Mouse (Mus musculus) CD4-positive, CD25-positive, alpha-beta regulatory T cell, adult 4 months (primary cell): ENCODE data around the gene Kif11. TPM values are rescaled to one million over a fixed set of nuclear protein-coding genes. Genes with fewer than 3 reads are reported as not detected.

Source experiments
- ATAC-seq: one replicate; pipeline ENCODE4 v1.8.0; 2017
- polyA plus RNA-seq, 2 experiments: library from polyadenylated mRNA; unstranded; fragments of 100-300 nt; shearing (Covaris generic); gene quantifications; one replicate each; pipeline ENCODE4 v1.2.1; 2017

Kif11 gene
- 1 to 10 TPM; 3.0 to 6.9 TPM for polyA plus RNA-seq

DNA sequence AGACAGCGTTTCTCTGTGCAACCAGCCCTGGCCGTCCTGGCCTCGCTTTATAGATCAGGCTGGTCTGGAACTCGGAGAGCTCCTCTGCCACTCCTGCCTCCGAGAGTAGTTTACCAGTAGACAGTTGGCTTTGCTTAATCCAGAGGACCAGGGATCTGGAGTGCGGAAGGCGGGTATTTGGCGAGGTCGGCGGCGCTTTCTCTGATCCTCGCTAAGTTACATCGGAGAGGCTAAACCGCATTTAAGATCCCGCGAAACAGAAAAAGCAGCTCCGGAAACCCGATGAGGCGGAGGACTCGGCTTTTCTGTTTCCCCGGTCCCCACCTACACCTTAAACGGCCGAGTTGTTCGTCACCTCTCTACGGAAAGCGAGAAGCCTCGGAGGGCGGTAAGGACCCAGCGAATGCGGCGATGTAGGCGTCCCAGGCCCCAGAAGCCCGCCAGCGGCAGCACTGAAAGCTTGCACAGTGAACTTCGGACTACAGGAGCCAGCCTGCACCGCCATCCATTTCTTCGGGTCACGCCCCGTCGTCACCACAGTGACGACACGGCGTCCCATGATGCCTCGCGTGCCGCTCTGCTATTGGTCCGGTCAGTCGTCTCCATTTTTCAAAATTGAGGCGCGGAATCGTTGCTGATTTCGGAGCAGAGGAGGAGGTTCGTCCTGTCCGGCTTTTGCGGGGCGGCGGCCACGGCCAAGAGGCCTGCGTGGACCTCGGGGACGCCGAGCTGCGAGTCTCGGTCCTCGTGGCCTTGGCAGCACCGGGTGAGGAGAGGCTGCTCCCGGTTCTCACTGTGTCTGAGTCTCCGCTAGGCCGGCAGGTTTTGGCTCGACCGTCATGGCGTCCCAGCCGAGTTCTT, at the start of gene Kif11:
Gene Kif11, plus strand, starts transcription at position 649 of the 861 bp plus-strand sequence.
- ATAC-seq, result peak; percentile 94

DNA sequence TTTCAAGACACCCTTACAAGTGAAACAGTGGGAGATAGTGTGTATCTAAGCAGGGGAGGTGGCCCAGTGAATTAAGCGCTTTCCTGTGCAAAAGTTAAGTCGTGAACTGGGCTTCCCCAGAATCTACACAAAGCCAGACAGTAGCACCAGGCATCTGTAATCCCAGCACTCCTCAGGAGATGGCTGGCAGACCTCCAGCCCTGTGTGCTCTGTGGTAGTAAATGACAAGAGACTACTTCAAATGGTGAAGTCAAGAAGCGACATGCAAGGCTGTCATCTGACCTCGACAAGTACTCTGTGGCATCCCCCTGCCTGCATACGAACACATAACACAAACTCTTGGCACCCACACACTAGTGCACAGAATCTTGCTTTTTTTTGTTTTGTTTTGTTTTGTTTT, 49.0 kb upstream of the Kif11 start:
- ATAC-seq, result no peak

DNA sequence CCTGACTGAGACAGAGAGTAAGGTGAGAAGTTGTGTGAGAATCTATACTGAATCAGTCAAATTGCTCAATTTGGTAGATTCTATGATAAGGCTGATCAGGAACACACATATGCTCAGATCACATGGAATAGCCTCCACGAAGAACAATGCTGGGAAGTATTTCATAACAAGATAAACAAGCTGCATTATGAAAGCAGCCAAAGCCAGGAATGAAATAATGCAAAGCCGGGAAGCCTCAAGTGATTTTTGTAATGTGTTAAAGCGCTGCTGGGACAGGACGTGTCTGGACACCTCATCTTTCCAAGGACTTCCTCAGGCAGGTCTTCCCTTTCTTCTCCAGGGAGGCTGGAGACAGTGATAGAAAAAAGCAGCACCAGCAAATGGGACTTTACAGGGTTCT, 43.5 kb upstream of the Kif11 start:
- no peak for ATAC-seq

DNA sequence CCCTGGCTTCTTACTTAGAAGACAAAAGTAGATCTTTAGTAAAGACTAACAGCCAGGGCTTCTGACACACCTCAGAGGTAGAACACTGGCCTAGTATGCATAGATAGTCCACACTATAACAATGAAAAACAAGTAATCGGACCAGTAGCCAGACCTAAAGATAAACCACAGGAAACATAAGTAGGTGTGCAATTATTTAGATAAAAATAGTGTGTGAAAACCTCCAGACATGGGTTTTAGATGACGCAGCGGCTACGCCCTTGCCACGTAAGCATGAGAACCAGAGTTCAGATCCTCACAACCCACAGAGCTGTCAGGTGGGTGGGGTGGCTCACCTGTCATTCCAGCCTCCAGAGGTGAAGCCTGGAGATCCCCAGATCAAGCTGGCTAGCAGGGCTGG, 42.8 kb upstream of the Kif11 start:
- peak; percentile 51 for ATAC-seq

GRCm38 (mm10) chr19:37335392-37335791, 40.8 kb upstream of the Kif11 start:
- no peak for ATAC-seq

DNA sequence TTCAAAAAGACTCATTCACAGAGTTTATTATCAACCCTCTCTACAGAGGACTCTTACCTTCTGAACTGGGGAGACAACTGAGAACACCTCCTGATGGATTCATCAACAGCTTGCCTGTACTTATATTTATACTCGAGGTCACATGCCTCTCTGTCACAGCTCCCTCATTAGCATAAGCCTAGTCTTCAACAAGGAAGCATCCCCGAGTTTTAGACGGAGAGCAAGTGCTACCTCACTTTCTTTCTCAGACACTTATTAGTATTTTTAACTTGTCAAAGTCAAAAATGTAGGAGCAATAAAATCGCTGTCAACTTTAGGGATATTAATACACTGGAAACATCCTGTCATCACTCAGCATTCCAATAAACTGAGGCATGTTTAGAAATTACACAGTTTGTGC, 38.5 kb upstream of the Kif11 start, which contains the start of gene Ide:
Gene Ide, minus strand, starts transcription at position 101 of the 400 bp plus-strand sequence.
- no peak for ATAC-seq

DNA sequence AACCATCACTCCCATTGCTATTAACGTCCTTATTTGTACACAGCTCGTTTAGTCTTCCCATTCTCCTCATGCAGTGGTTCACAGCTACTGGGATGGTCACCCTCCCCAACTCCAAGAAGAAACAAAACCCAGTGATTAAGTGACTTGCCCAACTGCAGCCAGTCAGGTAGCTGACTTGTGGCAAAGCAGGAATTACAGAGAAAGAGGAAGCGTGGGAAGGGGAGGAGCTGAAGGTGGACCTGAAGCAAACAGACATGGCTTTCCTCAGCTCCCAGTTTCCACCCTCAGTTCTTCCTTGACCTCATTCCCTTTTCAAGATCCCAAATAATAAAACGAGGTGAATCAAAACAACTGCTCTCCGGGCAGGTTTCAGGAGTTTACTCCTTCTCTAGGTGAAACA, 35.7 kb upstream of the Kif11 start:
- ATAC-seq, result no peak

GRCm38 (mm10) chr19:37340931-37341330, 35.3 kb upstream of the Kif11 start:
- ATAC-seq, result no peak

DNA sequence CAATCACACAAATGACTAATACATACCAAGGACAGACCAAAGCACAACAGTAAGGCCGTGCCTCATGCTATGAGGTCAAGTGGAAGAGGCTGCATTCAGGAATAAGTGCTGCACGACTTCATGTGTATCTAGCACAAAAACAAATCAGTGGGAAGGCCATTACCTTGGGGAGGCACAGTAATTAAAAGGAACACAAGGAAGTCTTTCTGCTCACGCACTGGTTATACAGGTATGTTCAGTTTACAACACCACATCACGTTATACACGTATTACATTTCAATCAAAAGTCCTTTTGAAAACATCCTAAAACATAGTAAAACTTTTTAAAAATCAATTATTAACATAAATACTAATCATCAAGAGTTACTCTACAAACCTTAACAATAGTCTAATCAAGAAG, 32.3 kb upstream of the Kif11 start:
- ATAC-seq, result no peak

GRCm38 (mm10) chr19:37346258-37346657, 29.9 kb upstream of the Kif11 start:
- ATAC-seq, result no peak

- ATAC-seq, result no peak
Observed at GRCm38 (mm10) chr19:37348331-37348730, 27.9 kb upstream of the Kif11 start.

GRCm38 (mm10) chr19:37348952-37349351, 27.3 kb upstream of the Kif11 start:
- no peak for ATAC-seq

GRCm38 (mm10) chr19:37352756-37353155, 23.4 kb upstream of the Kif11 start:
- ATAC-seq, result no peak

- ATAC-seq, result no peak
Observed at GRCm38 (mm10) chr19:37353331-37353730, 22.9 kb upstream of the Kif11 start.

DNA sequence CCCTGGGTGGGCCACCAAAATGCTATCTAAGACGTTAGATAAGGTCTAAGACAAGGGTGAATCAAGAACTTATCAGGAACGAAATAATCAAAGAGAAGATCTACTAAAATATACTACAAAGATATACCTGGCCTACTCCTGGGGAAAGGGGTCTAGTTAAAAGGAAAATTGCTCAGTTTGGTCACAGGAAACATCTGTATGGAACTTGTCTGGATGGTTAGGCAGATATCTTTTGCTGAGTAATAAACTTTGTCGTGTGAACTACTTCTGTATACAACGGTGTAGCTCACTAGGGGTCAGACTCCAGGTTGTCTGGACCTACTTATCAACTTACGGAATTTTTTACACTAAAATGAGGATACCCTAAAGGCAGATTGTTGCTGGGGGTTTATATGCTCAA, 16.2 kb upstream of the Kif11 start:
- no peak for ATAC-seq

DNA sequence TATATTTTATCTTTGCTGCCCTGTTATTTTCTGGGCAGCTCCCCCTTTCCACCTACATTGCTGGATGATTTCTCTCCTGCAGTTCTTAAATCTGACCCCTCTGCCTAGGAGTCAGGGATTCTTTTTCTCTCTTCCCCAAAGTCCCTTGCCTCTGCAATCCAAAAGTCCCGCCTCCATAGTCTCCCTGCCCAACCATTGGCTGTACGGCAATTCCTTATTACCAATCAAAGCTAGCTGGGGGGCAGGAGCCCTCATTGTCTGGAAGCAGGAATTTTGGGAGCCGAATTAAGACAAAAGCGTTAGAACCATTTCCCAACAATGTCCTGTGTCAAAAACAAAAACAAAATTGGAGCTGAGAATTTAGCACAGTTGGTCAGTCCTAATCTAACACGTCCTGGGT, 13.7 kb upstream of the Kif11 start:
- ATAC-seq, result no peak

- ATAC-seq, result no peak
Observed at GRCm38 (mm10) chr19:37363128-37363939, 12.9 kb upstream of the Kif11 start.

DNA sequence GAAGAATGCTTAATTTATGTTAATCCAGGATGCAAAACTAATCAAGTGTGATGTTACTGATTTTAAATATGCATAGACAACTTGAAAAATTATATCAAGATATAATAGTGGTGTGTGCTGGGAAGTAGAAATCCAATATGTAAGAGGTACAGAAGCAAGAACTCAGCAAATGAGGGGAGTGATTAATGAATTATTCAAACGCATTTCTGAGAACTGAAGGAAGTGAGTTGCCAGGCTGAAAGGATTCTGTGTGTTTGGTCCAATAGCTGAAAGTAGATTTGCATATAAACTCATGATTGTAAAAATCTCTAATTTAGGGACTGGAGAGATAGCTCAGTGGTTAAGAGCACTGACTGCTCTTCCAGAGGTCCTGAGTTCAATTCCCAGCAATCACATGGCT, 7.2 kb upstream of the Kif11 start:
- no peak for ATAC-seq

DNA sequence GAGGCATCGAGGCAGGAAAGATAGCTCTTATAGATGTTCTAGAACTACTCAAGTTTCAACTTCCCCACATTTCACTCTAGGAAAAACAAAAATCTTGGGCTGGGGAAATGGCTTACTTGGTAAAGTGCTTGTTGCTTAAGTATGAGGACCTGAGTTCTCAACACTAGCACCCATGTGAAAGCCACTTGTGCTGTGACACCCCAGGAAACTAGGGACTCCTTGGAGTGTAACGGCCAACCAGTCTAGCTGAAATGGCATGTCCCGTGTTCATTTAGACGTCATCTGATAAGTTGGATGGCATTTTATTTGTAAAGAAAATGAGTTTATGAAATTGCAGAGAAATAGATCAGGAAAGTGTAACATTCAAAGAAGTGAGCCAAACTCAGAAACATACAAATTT, 6.3 kb upstream of the Kif11 start:
- no peak for ATAC-seq

- ATAC-seq, result peak; percentile 15
Observed at GRCm38 (mm10) chr19:37370356-37370755, 5.8 kb upstream of the Kif11 start.

DNA sequence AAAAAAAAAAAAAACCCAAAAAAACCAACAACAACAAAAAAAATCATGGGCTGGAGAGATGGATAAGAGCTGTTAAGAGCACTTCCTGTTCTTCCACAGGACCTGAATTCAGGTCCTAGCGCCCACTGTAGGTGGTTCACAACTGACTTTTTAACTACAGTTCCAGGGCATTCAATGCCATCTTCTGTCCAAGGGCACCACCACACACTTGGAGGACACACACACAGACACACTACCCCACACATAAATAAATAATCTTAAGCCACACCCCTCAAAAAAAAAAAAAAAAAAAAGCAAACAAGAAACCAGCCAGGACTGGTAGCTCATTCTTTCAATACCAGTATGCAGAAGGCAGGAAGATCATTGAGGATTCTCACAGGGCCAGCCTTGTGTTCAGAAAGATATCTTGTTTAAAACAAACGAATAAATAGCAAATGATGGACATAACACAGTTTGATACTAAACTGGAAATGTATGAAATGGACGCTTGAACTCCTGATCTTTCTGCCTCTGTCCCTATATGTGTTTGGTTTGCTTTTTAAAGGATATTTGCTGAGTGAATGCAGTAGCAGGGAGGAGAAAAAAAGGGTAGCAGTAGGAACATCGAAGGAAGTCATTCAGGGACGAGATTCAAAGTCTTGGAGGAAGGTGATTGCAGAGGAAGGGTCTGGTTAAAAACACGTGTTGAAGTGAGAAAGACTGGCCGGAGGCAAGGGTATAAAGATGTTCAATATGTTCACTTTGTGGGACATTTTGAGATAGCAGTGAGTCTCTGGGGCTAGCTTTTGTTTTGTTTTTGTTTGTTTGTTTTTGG, 1.1 kb upstream of the Kif11 start:
- no peak for ATAC-seq

GRCm38 (mm10) chr19:37376841-37377240, 638 bp downstream of the Kif11 start:
- no peak for ATAC-seq
